Mouse (Mus musculus): ENCODE data around the gene Iqgap1.

Gene Iqgap1

DNA sequence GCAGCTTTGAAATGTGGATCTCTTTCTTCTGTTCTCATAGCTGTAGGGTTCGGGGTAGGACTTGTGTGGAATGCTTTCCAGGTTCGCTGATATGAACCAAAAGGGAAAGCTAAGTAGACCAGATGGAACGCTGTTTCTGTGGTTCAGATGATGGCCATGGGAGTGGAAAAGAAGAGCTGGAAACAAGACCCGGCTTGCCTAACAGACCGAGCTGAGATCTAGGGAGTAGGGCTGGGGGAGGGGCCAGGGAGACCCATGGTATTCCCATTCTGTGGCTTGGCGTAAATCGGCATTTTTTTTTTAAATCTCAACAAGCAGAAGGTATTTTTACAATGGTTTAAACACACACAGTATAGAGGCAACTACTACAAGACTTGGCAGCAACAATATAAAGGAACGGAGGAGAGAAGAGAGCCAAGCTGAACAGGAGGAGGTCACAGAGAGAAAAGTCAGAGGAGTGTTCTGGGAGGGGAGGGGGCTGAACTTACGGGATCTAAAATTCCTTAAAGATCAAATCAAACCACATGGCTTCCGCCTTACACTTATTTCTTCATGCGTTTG lies at the start of gene Iqgap1:
Gene Iqgap1 (minus strand): TSS at position 132 of the 561 bp plus-strand sequence.
- in situ Hi-C loops (cut with MboI; ENCODE audit: low sequenced_read_pairs), result no loop called here

DNA sequence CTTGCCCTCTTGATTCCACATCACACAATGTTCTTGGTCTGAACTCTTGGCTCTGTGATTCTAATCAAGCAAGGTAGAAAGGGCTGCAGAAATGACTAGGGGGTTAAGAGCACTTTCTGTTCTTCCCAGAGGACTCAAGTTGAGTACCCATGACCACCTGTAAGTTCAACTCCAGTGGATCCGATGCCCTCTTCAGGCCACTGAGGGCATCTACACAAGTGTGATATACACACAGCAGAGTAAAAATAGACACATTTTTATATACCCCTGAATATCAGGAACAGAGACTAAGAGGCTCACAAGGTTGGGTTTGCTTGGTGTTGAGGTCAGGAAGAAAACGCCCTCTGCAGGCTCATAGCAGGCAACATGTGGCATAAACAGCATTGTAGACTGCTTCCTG lies 47.9 kb upstream of the Iqgap1 start:
- in situ Hi-C loops (cut with MboI; ENCODE audit: low sequenced_read_pairs), result no loop called here

DNA sequence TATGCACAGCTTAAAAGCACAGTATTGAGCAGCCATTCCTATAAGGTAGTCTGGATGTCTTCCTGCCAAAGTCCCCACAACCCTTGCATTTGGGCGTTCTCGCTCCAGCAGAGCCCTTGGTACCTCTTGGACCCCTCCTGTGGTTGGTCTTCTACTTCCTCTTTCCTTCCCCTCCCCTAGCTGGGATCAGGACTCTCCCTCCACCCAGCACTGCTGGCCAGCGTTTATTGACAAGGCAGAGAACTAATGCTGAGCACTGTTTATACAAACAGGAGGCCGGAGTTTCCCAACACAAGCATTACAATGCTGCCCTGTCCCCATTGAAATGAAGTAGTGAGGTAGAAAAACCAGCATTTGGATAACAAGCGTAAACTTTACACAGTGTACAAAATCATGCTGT lies 47.3 kb upstream of the Iqgap1 start:
- in situ Hi-C loops (cut with MboI; ENCODE audit: low sequenced_read_pairs), result no loop called here

DNA sequence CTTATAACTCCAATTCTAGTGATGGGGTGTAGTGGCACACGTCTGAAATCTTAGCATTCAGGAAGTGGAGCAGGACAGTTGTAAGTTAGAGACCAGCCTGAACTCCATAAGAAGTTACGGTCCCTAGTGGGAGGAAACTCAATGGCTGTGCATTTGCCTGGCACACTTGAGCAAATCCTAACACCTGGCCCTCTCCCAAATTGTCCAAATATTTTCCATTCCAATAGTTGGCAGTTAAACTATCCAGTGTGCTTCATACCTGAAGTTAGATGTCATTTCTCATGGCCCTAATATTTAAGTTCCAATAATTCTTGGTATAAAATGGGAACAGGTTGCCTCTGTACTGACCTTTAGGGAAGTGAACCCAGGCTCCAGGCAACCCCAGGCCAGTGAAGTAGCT lies 42.9 kb upstream of the Iqgap1 start:
- in situ Hi-C loops (cut with MboI; ENCODE audit: low sequenced_read_pairs), result no loop called here

DNA sequence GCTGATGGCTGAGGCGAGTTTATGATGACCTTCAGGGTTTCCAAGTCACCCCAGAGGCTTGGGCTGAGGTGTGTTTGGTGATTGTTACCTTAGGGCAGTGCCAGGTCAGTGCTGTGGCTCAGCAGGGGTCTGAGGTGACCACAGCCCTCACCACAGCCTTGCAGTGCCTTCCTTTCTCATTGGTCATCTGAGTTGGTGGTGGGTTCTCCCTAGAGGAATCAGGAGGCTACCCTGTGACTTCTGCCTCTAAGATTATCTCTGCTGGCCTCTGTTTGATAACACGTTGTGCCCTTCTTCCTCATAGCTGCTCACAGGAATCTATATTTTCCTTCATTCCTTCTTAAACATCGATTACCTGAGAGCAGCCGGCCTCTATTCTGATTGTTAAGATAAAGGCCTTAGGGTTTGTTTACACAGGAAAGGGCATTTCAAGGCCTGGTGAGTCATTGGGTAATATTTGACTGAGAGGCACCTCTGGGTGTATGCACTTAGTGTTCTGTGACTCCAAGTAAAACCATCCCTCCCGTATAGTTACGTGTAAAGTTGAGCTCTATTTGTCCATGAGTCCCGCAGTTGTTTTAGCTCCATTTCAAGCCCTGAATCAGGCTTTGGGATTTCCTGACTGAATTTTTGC lies 40.9 kb upstream of the Iqgap1 start:
- in situ Hi-C loops (cut with MboI; ENCODE audit: low sequenced_read_pairs), result no loop called here

DNA sequence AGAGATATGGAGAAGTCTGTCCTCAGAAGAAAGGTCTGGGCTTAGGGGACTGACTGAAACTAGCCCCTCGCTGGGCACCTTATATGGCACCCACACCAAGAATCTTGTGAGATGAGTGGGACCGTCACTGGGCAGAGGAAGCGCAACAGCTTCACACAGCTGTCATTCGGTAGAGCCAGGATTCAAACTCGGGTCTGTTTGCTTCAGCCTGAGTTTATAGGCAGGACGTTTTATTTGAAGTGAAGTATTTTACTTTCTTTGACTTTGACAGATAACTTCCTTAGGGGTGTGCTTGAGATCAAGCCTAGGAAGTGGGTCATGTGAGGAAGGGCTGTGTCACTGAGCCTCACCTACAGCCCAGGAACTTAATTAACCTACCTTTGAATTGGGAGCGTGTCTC lies 39.7 kb upstream of the Iqgap1 start:
- in situ Hi-C loops (cut with MboI; ENCODE audit: low sequenced_read_pairs), result no loop called here

DNA sequence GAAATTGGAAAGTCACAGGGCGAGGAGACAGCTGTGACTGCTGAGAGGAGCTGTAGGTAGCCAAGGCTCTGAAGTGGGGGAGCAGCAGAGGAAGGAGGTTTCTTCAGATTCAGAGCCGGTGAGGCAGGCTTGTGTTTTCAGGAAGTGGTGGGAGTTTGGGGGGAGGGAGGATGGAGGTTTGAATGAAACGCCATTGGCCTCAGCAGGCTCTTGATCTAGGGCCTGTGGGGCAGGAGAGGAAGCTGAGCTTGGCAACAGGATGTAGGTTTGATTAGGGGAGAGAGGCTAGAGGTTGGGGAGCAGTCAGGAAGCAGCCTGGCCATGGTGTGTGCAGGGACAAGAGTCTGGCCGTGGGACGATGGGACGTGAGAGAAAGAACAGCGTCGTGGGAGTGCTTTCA lies 39.1 kb upstream of the Iqgap1 start:
- in situ Hi-C loops (cut with MboI; ENCODE audit: low sequenced_read_pairs), result no loop called here

DNA sequence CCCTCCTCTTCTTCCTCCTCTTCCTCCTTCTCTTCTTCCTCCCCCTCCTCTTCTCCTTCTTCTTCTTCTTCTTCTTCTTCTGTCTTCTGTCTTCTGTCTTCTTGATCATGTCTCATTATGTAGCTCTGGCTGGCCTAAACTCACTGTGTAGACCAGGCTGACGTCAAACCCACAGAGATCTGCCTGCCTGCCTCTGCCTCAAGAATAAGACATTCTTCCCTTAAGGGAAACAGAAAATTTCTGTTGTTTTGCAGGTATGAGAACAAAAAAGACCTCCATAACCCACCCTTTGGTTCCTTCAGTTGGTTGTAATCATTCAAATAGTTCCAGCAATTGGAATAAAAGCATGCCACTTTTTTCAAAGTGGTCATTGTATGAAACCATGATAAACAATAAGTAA lies 38.4 kb upstream of the Iqgap1 start:
- in situ Hi-C loops (cut with MboI; ENCODE audit: low sequenced_read_pairs), result no loop called here

DNA sequence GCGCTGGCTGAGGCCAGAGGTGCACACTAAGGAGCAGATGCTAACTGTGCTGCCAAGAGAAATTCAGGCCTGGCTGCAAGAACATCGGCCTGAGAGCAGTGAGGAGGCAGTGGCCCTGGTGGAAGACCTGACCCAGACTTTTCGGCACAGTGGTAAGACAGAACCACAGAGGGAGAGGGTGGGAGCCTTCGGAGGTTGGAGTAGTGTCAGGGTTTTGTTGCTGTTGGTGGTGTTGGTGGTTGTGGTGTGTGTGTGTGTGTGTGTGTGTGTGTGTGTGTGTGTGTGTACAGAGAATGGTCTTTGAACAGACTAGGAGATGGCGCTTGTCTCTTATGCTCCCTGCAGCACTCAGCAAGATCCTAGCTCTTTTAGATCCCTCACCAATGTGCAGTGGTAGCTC lies 37.7 kb upstream of the Iqgap1 start:
- in situ Hi-C loops (cut with MboI; ENCODE audit: low sequenced_read_pairs), result no loop called here

DNA sequence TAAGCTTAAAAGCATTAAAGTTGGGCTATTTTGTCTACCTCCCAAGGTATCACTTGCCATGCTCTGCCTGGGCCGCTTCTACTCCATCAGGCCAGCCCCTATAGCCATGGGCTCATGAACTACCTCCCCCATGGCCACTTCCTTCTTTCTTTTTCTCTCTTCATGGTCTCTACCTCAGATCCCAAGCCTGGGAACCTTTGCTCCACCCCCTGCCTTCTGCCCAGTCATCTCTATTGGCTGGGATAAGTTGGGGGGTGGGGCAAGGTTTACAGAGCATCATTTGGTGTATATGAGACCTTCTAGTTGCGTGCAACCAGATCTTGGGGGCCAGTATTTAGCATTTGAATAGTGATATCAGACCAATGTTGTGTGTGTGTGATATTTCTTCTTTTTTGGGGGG lies 36.7 kb upstream of the Iqgap1 start:
- in situ Hi-C loops (cut with MboI; ENCODE audit: low sequenced_read_pairs), result no loop called here

DNA sequence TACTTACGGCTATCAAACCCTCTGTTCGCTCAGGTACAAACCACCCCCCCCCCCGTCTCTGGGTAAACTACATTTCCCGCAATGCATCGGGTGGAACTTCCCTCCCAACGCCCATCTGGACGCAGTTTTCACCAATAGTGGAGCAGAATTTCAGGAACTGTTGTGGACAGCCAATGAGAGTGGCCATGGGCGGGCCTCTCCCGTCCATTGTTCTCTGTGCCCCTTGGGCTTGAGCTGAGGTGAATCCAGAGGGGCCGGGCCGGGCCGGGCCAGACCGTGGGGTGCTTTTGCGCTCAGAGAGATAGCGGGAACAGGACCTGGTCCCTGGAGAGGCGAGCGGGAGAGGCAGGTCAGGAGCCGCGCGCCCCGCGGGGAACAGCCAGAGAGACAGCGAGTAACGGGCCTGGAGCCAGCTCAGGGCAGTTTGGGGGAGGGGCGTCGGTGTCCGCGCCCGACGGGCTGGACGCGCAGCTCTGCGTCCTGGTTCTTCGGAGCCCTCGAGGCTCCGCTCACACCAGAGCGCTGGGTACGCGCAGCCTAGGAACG lies 35.0 kb upstream of the Iqgap1 start, which contains the start of gene Zscan2:
Gene Zscan2 (plus strand): TSS at position 192 of the 546 bp plus-strand sequence.
- in situ Hi-C loops (cut with MboI; ENCODE audit: low sequenced_read_pairs), result no loop called here

DNA sequence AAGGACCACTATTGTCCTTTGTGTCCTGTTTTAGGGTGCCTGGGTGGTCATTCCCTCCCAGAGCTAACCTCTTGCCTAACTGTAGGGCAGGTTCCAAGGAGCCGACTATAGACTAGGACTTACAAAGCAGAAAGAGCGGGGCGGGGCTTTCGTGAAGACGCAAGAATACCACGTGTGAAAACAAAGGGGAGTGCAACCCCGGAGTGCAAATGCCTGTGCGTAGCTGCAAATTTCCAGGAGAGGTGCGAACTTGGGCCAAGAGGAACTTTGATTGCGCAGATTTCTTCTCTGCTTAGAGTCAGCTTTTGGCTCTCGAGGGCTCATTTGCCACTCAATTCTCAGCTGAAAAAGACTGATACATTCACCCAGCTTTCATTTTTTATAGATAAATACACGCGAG lies 34.5 kb upstream of the Iqgap1 start:
- in situ Hi-C loops (cut with MboI; ENCODE audit: low sequenced_read_pairs), result no loop called here

DNA sequence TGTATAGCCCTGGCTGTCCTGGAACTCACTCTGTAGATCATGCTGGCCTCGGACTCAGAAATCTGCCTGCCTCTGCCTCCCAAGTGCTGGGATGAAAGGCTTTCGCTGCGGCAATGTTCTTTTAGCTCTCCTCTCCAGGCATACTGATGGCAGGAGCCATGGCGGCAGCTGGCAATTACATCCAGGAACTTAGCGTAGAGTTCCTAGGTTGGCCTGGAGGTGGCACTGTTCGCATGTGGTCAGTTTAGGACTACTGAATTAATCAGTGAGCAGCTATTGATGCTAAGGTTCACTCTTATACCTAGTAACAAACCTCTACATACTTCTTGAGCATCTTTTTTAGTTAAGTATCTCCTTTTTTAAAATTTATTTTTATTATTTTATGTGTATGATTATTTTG lies 31.4 kb upstream of the Iqgap1 start:
- in situ Hi-C loops (cut with MboI; ENCODE audit: low sequenced_read_pairs), result loop anchor here (5.0 kb wide), 1 partner anchor 300 kb away; no protein-coding TSS in a partner anchor

DNA sequence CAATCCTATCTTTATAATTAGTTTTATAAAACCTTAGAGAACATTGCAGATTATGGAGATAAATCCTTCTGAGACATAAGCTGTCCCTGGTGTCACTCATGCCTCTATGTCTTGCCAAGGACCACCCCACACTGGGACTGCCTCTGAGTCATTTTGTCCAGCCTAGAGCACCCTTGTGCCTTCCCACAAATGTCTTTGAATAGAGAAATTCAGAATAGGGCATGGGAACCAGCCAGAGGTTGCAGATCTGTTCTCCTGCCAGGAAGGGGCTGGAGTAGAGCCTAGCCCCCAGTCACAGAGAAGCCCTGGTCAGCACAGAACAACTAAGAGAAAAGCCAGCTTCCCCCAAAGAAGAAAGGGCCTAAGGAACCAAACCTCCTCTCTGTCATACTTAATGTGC lies 29.5 kb upstream of the Iqgap1 start:
- in situ Hi-C loops (cut with MboI; ENCODE audit: low sequenced_read_pairs), result loop anchor here (5.0 kb wide), 1 partner anchor 302 kb away; no protein-coding TSS in a partner anchor

DNA sequence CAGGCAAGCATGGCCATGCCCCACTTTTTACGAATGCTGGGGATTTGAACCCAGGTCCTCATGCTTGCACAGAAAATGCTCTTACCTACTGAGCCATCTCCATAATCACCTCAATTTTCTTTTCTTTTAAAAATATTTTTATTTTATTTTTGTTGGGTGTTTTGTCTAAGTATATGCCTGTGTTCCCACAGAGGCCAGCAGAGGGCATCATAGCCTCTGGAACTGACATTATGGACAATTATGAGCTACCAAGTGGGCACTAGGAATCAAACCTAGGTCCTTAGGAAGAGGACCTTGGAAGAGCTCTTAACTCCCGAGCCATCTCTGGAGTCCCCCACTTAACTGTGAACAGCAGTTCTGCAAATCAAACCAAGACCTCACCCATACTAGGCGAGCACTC lies 27.4 kb upstream of the Iqgap1 start:
- in situ Hi-C loops (cut with MboI; ENCODE audit: low sequenced_read_pairs), result loop anchor here (5.0 kb wide), 1 partner anchor 121 kb away; no protein-coding TSS in a partner anchor

DNA sequence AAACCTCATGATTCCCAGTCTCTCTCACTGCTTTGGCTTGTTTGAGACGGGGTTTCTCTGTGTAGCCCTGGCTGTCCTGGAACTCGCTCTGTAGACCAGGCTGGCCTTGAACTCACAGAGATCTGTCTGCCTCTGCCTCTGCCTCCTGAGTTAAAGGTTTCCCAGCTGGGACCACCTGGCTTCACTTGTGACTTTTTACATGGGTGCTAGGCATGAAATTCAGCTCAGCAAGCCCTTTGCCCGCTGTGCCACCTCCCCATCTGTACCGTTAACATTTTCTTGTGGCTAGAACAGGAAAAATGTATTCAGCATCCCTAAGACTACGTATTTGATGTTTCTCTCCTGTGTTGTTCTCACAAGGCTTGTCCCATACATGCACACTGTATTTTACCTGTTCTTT lies 24.7 kb upstream of the Iqgap1 start:
- in situ Hi-C loops (cut with MboI; ENCODE audit: low sequenced_read_pairs), result loop anchor here (5.0 kb wide), 1 partner anchor 118 kb away; no protein-coding TSS in a partner anchor

DNA sequence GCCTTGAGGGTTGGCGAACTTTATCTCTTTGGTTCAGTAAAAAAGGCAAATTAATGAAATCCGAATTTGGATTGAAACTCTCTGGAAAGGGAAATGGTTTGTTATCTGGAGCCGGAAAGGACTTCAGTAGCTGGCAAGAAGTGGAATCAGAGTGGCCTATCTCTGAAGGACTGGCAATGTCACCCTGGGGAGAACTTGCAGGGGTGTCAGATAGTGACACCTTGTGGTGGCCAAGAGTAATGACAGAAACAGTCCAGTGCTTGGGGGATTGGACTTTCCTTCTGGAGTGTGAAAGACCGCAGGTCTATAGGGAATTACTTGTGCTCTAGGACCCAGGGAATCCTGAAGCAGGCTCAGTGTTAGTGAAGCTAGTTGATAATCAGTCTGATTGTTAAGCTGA lies 23.9 kb upstream of the Iqgap1 start:
- in situ Hi-C loops (cut with MboI; ENCODE audit: low sequenced_read_pairs), result loop anchor here (5.0 kb wide), 1 partner anchor 117 kb away; no protein-coding TSS in a partner anchor

DNA sequence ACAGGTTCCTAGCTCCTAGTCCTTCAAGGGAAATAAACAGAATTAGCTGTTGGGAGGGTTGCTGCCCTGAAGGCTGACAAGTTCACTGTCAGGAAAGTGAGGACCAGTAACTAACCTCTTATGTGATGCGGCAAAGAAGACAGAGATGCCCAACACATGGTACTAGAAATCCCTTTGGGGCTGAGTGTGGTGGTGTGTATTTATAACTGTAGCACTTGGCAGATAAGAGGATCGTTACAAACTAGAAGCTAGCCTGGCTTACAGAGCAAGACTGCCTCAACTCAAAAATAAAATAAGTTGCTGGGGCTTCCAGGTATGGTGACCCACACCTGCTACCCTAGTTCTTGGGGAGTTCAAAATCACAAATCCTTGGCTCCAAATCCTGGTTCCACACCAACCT lies 23.5 kb upstream of the Iqgap1 start:
- in situ Hi-C loops (cut with MboI; ENCODE audit: low sequenced_read_pairs), result no loop called here

DNA sequence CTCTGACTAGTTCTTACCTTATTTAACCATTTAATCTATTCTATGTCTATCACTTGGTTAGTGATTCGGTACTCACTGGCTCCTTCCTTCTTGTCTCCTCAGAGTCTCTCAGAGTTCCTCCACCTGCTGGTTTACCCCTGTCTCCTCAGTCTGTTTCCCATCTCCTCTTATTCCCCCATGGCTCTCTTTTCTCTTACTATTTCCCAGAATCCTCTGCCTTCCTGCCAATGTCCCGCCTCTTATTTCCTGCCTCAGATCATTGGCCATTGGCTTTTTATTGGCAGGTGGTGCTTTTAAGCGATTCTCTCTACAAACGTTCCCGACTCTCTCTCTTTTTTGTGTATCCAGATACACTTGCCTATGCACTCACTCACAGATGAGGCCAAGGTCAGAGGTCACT lies 20.9 kb upstream of the Iqgap1 start:
- in situ Hi-C loops (cut with MboI; ENCODE audit: low sequenced_read_pairs), result no loop called here

DNA sequence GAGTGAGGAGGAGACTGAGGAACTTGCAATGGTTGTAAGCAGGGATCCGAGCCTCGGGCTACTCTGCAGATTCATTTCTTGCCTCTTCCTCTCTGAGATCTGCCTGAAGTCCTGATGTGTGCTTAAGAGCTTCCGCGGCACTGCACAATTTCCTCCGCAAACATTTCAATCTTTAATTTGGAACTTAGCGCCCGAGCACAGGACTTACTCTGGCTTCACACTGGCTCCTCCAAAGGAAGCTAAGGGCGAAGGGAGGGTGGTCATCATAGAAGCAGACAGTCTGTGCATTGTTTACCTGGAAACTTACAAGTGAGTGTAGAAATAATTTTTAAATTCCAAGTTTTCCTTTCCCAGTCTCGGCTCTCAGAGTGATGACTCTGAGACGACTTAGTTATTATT lies 20.5 kb upstream of the Iqgap1 start:
- in situ Hi-C loops (cut with MboI; ENCODE audit: low sequenced_read_pairs), result no loop called here

DNA sequence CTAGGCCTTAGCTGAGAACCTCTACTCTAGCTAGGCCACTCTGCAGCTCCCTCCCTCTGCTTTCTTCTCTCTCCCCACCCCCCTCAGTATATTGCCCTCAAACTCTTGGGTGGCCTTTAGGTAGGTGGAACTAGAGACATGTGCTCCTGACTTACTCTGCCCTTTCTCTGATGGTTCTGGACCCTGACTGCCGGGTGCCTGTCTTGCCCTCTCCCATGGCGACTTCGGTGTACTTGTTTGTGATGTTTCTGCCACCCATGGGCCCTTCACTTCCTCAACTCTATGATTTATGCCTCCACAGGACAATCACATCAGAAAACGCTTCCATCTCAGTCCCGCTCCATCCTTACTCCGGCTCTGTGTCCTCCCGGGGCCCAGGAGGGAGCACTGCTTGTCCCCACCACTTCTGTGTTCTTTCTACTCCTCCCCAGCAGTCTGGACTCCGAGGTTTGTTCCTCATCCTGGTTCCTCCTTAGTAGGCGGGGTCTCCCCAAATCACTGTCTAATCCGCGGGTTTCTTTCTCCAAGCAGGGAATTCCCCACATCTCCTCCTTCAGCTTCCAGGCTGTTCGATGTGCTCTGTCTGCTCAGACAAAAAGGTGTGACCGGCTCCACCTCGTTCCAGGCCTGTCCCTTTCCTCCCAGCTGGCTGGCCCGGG lies 20.0 kb upstream of the Iqgap1 start:
- in situ Hi-C loops (cut with MboI; ENCODE audit: low sequenced_read_pairs), result no loop called here

DNA sequence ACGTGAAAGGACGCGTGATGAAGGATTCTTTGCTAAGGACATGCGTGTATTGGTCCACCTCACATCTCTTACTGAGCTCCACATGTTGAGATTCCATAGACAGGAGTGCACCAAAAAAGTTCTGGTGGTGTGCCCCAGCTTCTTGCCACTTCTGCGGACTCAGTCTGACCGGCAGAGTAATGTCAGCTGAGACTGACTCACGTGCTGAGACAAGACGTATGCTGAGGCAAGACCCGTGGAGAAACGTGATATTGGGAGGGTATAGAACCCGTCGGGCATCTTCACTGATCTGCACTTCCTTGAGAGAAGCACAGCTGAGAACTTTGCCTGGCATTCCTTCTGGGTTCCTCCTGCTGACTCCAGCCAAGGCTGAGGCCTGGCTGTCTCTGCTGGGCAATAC lies 18.9 kb upstream of the Iqgap1 start:
- in situ Hi-C loops (cut with MboI; ENCODE audit: low sequenced_read_pairs), result no loop called here
